Mouse (Mus musculus): ENCODE results near the gene Fam229a.

DNA sequence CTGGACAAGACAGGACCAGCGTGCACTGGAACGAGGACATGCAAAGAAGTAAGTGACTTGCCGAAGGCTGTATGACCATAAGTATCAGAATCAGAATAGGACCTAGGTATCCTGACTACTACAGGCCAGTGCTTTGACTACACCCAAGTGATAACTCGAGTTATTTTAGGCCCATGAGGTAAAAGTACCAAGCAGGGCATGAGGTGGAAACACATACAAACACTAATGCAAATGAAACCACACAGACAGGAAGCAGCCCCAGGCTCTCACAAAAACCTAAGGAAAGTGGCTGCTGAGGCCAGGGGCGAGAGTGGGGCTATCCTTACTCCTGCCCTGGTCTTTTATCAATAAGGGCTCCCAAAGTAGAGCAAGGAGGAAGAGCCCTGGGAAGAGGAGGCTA is 34.3 kb downstream of the Fam229a start:
- TF ChIP-seq CTCF (IDR thresholded peaks at IDR 0.05; ENCODE audit: low read depth, low read length), result no peak
- no peak for TF ChIP-seq GATA2 (IDR thresholded peaks at IDR 0.05; ENCODE audit: borderline replicate concordance, low read depth, low read length)
- no peak for TF ChIP-seq POLR2AphosphoS5 (IDR thresholded peaks at IDR 0.05; ENCODE audit: insufficient replicate concordance, low read depth, low read length)

All from G1E (cell line).